Mouse (Mus musculus) kidney, postnatal 4 days (tissue): ENCODE results near the gene Ly6g5c.
"Not testable (repeated sequence)": the region's sequence is repeated elsewhere in the genome, so short reads cannot be mapped to it uniquely, and the experiment has no call there.

Experiments used
- DNase-seq, 2 experiments: peaks; one replicate each; pipeline ENCODE4 v3.0.0; 2021; ENCODE audit warnings: mixed read lengths in 2 of 2

The Ly6g5c gene

DNA sequence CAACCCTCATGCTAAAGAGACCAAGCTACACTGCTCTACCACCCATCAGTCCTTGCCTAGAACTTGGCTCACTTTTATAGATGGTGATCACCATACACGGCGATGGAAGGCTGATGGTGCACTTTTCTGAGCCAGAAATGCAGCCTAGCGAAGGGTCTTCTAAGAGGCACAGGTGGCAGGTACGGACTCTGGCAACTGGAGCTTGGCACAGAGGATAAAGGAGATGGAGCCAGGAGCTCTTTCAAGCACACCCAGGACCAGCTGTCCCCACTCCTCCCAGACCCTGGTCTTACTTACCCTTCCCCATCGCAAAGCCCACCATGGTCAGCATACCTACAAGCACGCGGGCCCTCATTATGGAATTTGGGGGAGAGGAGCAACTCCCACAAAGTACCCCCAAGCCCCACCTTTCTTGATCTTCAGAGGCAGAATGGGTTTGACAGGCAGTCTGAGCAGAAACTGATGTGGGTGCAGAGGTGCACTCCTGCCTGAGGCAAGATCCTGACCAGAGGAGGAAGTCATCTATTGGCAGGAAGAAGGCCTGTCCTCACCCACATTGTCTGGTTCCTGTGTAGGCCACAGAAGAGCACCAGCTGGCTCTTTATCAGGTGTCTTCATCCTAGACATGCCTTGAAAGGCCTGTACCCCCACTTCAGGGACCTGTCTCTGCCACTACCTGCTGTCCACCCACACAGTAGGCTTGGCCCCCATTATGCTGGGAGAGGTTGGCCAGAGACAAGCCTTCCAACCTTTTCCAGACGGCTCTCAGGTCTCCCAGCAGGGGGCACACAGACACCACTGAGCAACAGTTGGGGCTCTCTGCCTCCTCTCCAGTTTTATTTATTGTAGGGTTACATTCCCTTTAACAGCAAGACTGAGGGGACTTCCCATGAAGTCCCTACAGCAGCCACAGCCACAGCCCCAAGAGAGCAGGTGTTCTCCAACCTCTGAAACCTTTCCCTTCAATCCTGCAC lies 7.3 kb downstream of the Ly6g5c start, which contains the start of gene Ly6g5b:
Ly6g5b (minus strand) TSS at position 383 of the 974 bp plus-strand sequence.
- DNase-seq: peak; percentile 57 to 66

- peak in 1 of 2 experiments; percentile 60 for DNase-seq
Observed at GRCm38 (mm10) chr17:35120745-35121142, 12.7 kb downstream of the Ly6g5c start.

DNA sequence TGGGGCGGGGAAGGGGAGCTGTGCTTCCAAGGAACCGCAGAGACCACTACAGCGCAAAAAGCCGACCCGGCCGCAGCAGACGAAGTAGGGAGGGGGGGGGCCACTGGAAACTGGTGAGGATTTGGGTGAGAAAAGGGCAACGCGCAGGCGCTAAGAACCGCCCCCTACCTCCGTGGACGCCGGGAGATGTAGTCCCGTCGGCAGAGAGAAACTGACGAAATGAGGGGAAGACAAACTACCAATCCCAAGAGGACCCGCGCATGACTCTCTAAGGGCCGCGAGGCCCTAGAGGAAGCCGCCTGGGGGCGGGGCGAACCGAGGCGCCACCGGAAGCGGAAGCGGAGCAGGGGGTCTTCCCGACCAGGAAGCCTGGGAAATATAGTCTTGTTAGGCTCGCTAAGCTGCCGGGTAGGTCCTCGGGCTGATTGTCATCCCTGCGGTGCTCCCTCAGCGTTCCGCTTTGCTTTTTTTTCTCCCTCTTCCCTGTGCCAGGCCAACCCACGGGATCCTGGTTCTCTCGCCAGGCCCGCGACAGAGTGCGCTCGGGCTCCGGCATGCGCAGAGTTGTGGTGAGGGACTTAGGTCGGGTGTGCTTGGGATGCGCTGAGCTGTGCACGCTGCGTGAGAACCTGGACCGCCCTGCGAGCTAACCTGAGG lies 13.2 kb downstream of the Ly6g5c start, which contains the start of gene Gpank1:
Gpank1 (plus strand) TSS at position 313 of the 657 bp plus-strand sequence.
- peak; percentile 98 to 99 for DNase-seq

GRCm38 (mm10) chr17:35121871-35122303 lies 13.8 kb downstream of the Ly6g5c start, which contains the start of gene Csnk2b:
TSS of gene Csnk2b (minus strand) at chr17:35122053.
- peak; percentile 74 to 80 for DNase-seq

- DNase-seq: not testable (repeated sequence)
Observed at GRCm38 (mm10) chr17:35123287-35123686, 15.2 kb downstream of the Ly6g5c start.

GRCm38 (mm10) chr17:35124261-35124896 lies 16.3 kb downstream of the Ly6g5c start:
- not testable (repeated sequence) for DNase-seq

DNA sequence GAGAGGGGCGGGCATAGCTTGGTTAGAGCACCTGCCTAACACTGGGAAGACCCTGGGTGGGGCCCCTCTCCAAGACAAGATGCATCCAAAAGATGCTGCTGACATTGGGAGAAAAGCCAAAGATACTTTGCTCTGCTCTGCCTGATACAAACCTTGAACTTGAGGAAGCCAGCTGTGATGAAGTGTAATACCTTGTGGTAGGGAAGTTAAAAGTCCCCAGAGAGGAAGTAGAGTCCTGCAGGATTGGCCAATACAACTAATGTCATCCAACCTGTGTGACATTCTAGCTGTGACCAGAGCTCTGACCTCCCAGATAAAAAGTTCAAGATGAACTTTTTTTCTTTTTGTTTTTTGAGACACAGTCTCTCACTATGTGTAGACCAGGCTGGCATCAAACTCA lies 17.0 kb downstream of the Ly6g5c start:
- DNase-seq: no peak

DNA sequence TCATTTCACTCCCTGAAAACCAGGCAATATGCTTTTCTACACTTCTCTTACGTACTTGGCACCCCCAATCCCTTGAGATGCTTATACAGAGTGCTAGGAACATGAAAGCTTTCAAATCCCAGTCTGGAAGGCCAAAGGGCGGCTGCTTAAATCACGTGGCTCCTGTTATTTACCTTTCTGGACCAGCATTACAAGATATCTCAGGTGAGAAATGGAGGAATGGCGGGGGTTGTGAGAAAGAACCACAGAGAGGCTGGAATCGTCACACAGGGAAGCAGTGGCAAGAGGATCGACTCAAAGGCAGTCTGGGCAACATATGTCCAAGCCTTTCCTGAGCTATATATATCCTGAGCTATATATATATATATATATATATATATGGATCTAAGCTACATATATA lies 17.5 kb downstream of the Ly6g5c start:
- DNase-seq: no peak

DNA sequence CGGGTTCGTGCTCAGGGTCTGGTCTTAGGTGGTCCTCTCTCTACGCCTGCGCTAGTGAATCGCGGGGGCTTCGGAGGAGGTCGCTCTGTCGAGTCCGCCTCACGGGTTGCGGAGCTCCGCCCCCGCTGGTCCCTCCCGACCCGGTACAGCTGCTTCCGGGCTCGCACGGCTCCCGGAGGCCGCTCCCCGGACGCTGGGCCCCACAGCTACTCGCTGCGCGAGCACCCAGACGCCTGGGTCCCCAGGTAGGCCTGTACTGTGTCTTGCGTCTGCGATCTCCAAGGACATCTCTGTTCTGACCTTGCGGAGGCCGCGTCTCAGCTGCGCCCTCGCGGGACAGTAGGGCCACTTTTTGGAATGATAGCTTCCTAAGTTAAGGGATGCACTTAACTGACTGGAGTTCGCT lies 18.1 kb downstream of the Ly6g5c start, which contains the start of gene D17H6S53E:
D17H6S53E (plus strand) TSS at position 168 of the 406 bp plus-strand sequence.
- DNase-seq: peak; percentile 81 to 88

DNA sequence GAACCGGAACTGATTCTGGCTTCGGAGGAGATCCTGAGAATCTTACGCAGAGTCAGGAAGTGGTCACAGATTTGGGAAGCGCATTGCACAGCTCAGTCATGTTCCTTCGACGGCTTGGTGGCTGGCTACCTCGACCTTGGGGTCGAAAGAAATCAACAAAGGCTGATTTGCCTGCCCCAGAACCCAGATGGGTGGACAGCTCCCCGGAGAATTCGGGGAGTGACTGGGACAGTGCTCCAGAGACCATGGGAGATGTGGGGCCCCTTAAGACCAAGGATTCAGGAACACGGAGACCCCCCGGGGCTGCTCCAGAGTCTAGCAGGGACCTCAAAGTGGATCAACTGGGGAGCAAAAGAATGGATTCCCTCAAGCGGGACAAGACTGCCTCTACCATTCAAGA lies 18.9 kb downstream of the Ly6g5c start:
- DNase-seq: no peak

GRCm38 (mm10) chr17:35128996-35129395 lies 20.9 kb downstream of the Ly6g5c start:
- DNase-seq: no peak

DNA sequence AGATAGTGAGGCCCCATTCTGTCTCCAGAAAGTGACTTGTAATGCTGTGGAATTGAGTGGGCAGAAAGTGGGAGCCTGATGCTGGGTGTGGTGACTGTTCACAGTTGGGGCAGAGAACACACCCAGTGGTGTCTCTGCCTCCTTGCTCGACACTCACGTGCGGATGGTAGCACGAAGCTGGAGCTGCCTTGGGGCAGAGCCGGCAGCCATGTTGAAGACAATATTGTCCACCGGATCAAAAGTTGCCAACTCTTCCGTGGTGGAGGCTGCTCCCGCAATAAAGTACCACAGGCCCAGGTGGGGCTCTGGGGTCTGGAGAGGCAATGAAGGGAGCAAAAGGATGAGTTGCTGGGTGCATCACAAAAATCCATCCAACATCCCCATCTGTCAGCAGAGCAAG lies 23.0 kb downstream of the Ly6g5c start:
- no peak for DNase-seq

DNA sequence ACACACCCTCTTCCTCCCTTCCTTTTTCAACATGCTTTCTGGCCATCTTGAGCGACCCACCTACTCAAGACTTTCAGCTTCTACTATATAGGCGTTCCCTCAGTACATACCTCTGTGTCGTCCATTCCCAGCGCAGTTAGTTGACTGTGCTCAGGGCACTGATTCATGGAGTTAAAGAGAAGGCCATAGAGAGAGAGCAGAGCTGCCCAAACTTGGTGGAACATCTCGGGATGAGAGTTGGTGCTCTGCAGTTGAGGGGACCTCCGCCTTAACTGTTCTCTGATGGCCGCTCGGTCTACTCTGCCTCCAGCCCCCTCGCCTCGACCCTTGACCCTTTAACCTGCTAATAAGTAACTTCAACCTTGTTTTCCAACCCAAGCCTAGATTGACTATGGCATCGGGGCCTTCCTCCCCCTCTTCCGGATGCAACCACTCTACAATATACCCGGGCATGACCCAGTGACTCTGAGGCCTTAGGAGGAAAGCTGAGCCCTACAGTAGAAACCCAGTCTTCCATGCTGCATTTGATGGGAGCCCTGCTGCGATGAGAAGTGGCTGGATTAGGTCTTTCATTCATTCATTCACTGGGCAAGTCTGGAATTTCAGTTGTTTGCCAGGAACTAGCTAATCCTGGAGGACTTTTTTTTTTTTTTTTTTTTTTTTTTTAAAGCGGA lies 23.6 kb downstream of the Ly6g5c start, which contains the start of gene Apom:
Apom (minus strand) TSS at position 551 of the 674 bp plus-strand sequence.
- peak in 1 of 2 experiments; percentile 48 for DNase-seq

GRCm38 (mm10) chr17:35132174-35132560 lies 24.1 kb downstream of the Ly6g5c start:
- DNase-seq: no peak

- DNase-seq: no peak
Observed at GRCm38 (mm10) chr17:35133517-35133916, 25.4 kb downstream of the Ly6g5c start.

GRCm38 (mm10) chr17:35134801-35135590 lies 26.9 kb downstream of the Ly6g5c start, which contains the start of gene Bag6:
TSS of gene Bag6 (plus strand) at chr17:35135178.
- peak; percentile 95 to 97 for DNase-seq

DNA sequence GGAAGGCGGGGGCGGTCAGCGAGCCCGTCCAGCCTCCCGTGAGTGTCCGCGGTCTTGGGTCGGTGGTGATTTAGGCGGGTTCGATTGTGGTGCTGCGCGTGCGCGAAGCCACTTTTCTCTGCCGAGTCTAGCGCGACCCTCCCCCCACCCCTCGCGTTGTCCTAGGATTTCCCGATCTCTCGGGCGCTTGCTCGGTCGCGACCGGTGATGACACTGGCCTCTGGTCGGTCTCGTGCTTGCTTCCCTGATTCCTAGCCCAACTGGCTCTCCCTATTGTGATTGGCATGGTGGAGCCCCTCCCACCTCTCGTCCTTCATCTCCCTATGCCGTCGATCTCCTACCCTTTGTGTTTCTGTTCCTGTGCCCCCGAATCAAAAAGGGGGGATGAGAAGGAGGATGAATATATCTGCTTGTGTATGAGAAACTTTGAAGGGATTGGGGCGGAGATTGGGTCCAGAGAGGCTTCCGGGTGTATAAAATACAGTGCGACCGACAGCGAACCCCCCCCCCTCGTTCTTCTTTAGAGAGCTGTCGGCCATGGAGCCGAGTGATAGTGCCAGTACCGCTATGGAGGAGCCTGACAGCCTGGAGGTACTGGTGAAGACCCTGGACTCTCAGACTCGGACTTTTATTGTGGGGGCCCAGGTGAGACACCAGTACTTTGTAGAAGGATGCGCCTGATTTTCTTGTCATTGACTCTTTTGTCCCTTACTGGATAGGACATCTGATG lies 27.7 kb downstream of the Ly6g5c start:
- DNase-seq: no peak

DNA sequence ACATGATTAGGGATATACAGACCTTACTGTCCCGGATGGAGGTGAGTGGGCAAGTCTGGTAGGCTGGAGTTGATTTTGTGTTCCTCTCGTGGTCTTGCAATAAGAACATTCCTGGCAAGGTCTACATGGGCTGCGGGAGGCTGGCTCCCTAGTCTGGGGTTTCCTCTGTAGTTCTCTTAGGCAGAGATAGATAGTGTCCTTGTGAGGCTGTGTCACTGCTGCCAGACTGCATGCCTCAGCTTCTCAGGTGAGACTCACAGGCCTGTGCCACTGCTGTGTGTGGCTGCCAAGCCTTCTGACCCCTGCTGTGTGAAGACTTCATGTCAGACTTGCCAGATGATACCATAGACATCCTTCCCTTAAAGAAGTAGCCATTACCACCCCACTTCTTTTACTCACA lies 31.2 kb downstream of the Ly6g5c start:
- DNase-seq: no peak

- no peak for DNase-seq
Observed at GRCm38 (mm10) chr17:35140490-35140996, 32.5 kb downstream of the Ly6g5c start.

- no peak for DNase-seq
Observed at GRCm38 (mm10) chr17:35141971-35142370, 33.9 kb downstream of the Ly6g5c start.
